Mouse (Mus musculus) fibroblast of lung, adult 2 months (primary cell): ENCODE results near the gene Stx6.
"Not testable (repeated sequence)": the region's sequence is repeated elsewhere in the genome, so short reads cannot be mapped to it uniquely, and the experiment has no call there.

Experiments used
- DNase-seq: peaks from one replicate; pipeline ENCODE4 v3.0.0-alpha.2; 2011; ENCODE audit warnings: low read depth

Stx6 gene

GRCm38 (mm10) chr1:155167453-155167852 lies 8.9 kb downstream of the Stx6 start:
- no peak for DNase-seq

DNA sequence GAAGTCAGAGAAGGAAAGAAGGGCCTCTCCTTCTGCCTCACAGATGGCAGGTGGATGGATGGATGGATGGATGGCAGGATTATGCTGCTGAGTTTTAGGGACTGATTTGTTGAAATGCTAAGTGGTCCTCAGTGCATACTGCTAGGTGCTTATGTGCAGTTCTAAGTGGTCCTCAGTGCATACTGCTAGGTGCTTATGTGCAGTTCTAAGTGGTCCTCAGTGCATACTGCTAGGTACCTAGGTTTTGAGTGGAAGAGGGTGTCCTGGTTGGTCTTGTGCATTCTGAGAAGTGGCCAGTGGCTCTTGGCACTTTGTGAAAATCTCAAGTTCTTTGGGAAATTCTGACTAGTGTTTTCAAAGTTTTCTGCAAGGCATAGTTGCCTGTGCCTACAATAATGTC lies 11.4 kb downstream of the Stx6 start:
- DNase-seq, result no peak

- DNase-seq, result no peak
Observed at GRCm38 (mm10) chr1:155172895-155173643, 14.6 kb downstream of the Stx6 start.

GRCm38 (mm10) chr1:155173644-155174016 lies 15.1 kb downstream of the Stx6 start:
- DNase-seq, result not testable (repeated sequence)

- DNase-seq, result no peak
Observed at GRCm38 (mm10) chr1:155174424-155174823, 15.9 kb downstream of the Stx6 start.

DNA sequence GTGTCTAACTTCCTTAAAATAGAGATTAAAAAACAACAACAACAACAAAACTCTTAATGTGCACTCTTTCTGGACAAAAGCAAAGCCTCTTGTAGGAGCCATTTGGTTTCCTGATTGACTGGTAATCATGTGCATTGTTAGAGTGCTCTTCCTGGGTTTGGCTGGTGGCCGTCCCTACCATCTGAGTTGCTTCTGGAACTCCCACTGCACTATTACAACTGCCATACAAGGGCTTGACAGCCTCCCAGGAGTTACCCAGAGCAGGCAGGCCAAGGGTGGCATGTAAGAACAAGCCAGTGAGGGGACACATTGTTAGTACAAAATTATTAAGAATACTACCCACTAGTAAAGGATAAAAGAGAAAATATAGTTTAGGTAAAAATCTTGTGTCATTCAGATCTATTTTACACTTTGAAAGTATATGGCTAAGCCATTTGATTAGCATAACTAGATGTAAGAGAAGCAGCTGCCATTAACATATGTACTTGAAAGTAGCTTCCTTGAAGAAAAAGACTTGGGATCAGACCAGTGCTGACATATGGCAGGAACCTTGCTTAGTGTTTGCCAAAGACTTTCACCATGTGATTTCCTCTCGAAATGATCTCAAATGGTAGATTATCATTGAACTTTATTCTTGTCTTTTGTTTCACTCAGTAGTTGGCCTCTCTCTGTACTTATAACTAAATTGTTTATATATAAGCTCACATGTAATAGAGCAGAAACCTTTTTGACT lies 19.8 kb downstream of the Stx6 start:
- no peak for DNase-seq

DNA sequence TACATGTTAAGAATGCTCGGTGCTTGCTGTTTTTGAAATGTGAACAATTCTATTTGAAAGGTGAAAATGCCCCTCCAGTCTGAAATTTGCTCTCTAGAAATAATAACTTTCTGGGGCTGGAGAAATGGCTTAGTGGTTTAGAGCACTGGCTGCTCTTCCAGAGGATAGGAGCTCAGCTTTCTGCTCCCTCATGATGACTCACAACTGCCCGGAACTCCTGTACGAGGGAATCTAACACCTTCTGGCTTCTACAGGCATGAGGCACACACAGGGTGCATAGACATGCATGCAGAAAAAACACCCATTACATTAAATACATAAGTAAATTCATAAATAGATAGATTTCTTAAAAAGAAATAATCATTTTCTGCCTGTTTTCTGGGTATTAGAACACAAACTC lies 25.7 kb downstream of the Stx6 start:
- no peak for DNase-seq

- no peak for DNase-seq
Observed at GRCm38 (mm10) chr1:155188656-155189055, 30.1 kb downstream of the Stx6 start.

DNA sequence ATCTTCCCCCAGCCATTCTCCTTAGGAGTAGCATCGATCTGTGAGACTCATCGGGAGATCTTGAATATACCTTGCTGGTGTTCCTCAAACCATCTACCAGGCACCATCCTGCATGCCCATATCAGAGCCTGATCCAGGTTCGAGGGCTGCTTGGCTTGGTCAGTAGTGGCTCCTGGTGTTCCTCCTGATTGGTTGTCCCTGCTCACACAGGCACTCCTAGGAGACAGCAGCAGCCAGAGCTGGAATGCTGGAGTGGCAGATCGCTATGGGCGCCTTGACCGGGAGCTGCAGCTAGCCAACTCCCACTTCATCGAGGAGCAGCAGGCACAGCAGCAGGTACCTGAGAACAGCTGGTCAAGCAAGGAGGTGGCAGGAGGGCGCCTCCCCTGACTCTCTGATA lies 32.7 kb downstream of the Stx6 start:
- no peak for DNase-seq

DNA sequence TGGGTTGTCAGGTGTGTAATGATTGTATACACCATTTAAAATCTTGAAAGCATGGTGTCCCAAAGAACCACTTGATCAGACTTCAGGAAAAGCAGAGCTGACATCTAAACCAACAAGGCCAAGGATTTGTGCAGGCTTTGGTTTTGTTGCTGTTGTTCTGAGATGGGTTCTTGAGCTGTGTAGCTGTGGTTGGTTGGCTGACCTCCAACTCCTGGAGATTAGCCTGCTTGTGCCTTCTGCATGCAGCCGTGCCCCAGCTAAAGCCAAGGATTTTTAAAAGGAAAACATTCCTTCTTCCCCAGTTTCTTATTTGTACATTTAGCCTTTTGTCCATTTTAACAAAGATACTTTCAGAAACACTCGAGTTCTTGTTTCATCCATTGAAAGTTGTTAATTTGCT lies 33.2 kb downstream of the Stx6 start:
- no peak for DNase-seq

GRCm38 (mm10) chr1:155192805-155193368 lies 34.4 kb downstream of the Stx6 start:
- no peak for DNase-seq

DNA sequence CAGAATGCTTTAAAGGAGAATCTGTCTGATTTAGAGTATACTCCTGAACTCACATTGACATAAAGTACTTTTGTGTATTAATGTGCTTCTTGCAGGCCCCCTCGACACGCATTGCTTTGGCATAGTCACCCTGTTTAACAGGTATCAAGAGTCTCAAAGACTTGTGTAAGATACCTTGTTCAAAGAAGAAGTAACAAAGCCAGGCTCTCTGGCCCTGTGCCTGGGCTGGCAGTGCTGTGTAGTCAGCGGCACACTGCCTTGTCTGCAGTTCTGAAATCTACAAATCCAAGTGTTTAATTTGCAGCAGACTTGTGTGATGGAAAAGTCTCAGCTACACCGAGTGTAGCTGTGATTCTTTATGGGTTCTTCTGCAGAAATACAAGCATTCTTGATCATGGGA lies 38.2 kb downstream of the Stx6 start:
- DNase-seq, result no peak

GRCm38 (mm10) chr1:155199522-155199921 lies 41.0 kb downstream of the Stx6 start:
- DNase-seq, result no peak

DNA sequence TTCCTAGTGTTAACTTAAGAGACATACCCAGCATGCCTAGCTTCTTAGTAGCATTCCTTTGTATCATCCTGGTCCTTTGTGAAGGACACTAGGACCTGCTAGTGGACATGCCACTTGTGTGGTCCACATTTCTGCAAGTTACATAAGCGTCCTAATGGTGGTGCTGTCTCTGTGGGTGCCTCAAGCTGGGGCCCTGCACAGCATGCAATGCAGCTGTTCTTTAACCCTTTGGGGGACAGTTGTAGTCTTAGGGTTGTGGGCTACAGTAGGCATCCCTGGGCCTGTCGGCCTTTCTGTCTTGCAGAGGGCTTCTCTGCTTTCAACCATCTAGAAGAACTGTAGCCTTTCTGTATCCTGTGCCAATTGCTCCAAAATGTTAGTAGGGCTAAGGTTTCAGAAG lies 42.5 kb downstream of the Stx6 start:
- DNase-seq, result no peak

- DNase-seq, result no peak
Observed at GRCm38 (mm10) chr1:155201373-155201879, 42.9 kb downstream of the Stx6 start.

GRCm38 (mm10) chr1:155201914-155202313 lies 43.4 kb downstream of the Stx6 start:
- no peak for DNase-seq

- DNase-seq, result no peak
Observed at GRCm38 (mm10) chr1:155202472-155202871, 44.0 kb downstream of the Stx6 start.

DNA sequence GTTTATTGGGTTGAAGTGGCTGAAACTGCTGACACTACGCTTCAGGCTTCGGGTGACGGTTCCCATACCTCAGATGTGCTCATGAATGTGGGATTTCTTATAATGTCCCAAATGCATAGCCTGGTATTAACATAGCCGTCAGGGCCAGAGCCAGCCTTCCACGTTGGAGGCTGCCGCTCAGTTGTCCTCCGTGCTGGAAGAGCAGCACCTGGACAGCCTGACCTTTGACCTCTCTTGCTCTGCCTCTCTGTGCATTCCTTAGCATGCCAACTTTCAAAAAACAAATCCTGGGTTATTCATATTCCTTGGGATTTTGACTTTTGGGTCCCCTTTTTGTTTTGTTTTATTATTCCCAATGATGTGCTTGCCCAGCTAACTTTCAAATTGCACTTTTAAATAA lies 44.6 kb downstream of the Stx6 start:
- no peak for DNase-seq

DNA sequence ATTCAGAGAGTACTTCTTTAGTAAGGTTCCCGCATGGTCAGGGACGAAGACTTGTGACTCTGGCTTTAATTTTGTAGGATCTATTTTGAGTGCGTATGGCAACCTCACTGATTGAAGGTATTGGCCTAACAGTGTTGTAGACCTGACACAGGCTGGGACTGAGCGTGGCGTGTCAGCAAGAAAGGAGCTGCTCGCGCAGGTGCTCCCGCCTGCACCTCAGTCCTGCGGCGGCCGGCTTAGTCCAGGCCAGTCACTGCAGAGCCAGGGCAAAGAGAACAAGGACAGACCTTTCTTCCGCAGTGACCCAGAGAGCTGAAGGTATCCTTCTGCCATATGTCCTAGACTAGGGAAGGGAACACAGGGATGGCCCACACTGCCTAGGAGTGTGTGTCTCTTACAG lies 45.4 kb downstream of the Stx6 start:
- no peak for DNase-seq

GRCm38 (mm10) chr1:155204560-155205162 lies 46.1 kb downstream of the Stx6 start:
- no peak for DNase-seq

- DNase-seq, result no peak
Observed at GRCm38 (mm10) chr1:155205311-155205710, 46.8 kb downstream of the Stx6 start.

DNA sequence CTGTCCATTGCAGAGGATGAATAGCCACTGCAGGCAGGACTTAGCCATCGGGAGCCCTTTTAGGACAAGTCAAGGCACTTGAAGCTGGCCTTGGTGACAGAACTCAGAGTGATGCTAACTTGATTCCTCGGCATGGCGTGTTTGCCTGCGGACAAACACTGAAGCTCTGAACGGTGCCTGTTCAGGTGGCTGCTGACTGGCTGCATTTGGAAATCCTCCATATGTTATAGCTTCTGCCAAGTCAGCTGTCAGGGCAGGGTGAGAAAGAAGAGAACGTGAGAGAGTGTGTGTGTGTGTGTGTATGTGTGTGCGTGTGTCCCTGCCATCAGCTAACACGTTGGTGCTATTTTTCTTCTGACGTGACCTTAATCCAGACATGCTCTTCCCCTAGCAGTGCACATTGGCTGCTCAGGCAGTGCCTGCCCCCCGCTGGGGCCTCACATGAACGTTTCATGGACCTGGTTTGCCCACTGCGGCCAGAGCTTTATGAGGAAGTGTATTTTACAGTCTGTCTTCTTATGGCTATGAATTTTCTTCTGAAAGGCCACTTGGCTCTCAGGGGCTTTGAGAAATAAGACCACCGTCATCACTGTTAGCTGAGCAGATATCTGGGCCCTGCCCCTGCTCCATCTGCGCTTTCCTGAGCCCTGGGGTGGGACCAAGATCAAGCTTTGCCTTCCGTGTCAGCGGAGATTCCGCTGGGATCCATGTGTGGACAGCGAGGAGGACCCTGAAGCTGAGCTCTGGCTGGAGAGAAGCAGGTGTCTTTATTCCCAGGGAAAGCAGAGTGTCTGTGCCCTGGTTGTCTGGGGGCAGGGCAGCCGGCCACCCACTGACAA lies 47.5 kb downstream of the Stx6 start:
- DNase-seq, result no peak
